Mouse (Mus musculus) CD4-positive naive resting alpha-beta T cell, adult 57 days (primary cell): ENCODE measurements around the gene Arel1. TPM values are rescaled to one million over a fixed set of nuclear protein-coding genes. Genes with fewer than 3 reads are reported as not detected.

Experiments
- total RNA-seq: library from RNA; stranded (reverse); gene quantifications from one replicate; pipeline ENCODE4 v1.2.4, GENCODE M21; 2023

The Arel1 gene
- 38.0 TPM for total RNA-seq

DNA sequence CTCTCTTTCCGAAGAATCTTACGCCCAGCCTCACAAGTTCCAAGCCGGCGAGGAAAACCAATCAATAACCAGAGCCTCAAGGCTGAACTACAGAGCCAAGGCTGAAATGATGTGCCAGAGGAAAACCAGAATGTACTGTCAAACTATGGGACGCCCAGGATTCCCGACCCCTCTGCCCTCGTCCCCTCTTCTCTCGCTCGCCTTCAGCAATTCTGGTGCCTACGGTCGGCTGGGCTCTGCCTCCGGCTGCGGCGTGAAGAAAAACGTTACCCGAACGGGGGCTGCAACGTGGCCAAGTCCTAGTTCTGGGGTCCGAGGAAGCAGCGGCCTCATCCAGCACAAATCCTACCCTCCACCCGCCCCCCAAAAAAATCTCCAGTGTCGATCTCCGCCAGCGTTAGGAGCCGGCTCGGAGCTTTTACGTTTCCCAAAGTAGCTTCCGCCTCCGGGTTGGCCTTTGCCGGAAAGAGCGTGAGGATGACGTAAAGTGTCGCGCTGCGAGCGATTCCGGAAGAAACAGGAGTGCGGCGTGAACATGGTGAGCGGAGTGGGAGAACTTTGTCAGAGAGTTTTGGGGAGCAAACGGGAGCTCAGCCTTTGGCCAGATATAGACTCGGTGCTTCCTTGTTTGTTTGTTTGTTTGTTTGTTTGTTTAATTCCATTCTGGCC is at the start of gene Arel1, which contains the start of gene Fcf1:
Arel1 (minus strand) TSS at position 473 of the 669 bp plus-strand sequence.
Fcf1 (plus strand) TSS at position 470 of the 669 bp plus-strand sequence.

DNA sequence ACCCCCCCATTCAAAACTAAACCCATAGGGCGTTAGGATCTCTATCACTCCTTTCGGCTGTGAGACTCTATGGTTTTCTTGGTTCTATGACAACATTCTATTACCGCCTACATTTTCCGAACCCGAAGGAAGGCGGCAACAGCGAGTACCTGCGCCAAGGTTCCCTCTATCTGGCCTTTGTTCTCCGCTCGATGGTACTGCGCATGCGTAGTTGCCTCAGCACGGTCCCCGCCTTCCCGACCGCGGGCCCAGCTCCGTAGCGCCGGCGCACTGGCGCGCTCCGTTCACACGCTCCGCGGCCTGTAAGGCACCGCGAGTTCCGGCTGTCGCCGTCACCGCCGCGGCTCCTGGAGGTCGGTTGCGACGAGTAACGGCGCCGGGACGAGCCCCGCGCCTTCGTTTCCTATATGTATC is 25.4 kb upstream of the Arel1 start, which contains the start of gene Ylpm1:
Ylpm1 (plus strand) TSS at position 239 of the 414 bp plus-strand sequence.

DNA sequence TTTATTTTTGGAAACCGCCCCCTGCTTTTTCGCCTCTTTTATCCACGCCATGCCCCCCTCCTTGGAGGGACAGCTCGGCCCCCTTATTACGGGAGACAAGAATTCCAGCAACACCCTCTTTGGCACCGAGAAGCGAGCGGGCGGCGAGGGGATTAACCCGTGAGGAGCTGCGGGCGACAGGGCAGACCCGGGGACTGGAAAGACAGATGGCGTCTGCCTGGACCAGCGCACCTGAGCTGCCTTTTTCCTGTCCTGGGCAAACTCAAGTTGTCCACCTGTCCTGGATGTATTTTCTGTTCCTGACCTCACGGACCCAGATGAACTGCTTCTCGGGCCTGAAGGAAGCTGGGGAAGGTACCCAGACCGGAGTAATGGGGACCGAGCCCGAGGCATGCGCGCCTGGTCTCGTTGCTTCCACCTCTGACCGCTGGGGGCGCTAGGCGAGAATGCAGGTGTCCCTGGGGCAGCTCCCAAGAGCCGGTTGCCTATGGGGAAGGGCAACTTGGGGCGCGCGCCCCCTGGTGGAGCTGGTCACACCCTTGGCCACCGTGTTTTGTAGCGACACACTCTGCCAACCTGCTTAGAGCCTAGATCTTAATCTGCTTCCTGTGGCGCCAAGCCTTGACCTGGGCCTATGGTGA is 94.1 kb downstream of the Arel1 start, which contains the start of gene Ltbp2:
Ltbp2 (minus strand) TSS at position 52 of the 641 bp plus-strand sequence.

Other genes starting within 250 kb of the Arel1 start
- gene Npc2, start 197.7 kb downstream of the Arel1 start, total RNA-seq, result 189 TPM
- 47.0 TPM for gene Isca2, start 197.6 kb downstream of the Arel1 start, total RNA-seq
- 0.35 TPM for gene Ltbp2, start 94.4 kb downstream of the Arel1 start, total RNA-seq
- gene Fcf1, start within 50 bp of the Arel1 start, total RNA-seq, result 78.5 TPM
- gene Ylpm1, start 25.4 kb upstream of the Arel1 start, total RNA-seq, result 91.6 TPM
- 3.1 TPM for gene Prox2, start 139.9 kb upstream of the Arel1 start, total RNA-seq
- 183 TPM for gene Dlst, start 139.9 kb upstream of the Arel1 start, total RNA-seq
- gene Rps6kl1, start 180.4 kb upstream of the Arel1 start, total RNA-seq, result 5.9 TPM
- gene Pgf, start 206.9 kb upstream of the Arel1 start, total RNA-seq, result not detected
- gene Eif2b2, start 248.6 kb upstream of the Arel1 start, total RNA-seq, result 110 TPM